Mouse (Mus musculus): Measurements from ENCODE around the gene Gm38655.

DNA sequence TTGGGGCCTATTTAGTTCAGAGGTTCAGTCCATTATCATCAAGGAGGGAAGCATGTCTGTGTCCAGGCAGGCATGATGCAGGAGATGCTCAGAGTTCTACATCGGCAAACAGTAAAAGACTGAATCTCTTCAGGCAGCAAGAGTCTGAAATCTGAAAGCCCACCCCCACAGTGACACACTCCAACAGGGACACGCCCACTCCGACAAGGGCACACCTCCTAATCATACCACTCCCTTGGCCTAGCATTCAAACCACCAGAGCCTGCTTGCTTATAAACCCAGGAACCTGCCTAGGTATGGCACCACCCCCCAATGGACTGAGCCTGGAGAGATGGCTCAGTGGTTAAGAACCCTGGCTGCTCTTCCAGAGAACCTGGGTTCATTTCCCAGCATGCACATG lies 40.2 kb upstream of the Gm38655 start:
- TF ChIP-seq CTCF (IDR thresholded peaks at IDR 0.05; ENCODE audit: extremely low read depth, insufficient read depth, low read length) (no peak), POLR2A (IDR thresholded peaks at IDR 0.05; ENCODE audit: extremely low read depth, insufficient read depth, low read length) (no peak)
